Mouse (Mus musculus) sigmoid colon, adult 10 weeks (tissue): Measurements from ENCODE around the gene Ccdc170. TPM values are rescaled to one million over a fixed set of nuclear protein-coding genes. Genes with fewer than 3 reads are reported as not detected.

Experiments
- polyA plus RNA-seq: library from polyadenylated mRNA; stranded (reverse); fragments of 350-450 nt; fragmentation: Illumina TruSeq; extraction: RNeasy Lipid Tissue Mini Kit (QIAGEN cat#74804); gene quantifications from one replicate; pipeline ENCODE4 v1.2.3, GENCODE M21; 2014; ENCODE audit warnings: low read depth, low replicate concordance

The Ccdc170 gene
- 0.54 TPM for polyA plus RNA-seq

DNA sequence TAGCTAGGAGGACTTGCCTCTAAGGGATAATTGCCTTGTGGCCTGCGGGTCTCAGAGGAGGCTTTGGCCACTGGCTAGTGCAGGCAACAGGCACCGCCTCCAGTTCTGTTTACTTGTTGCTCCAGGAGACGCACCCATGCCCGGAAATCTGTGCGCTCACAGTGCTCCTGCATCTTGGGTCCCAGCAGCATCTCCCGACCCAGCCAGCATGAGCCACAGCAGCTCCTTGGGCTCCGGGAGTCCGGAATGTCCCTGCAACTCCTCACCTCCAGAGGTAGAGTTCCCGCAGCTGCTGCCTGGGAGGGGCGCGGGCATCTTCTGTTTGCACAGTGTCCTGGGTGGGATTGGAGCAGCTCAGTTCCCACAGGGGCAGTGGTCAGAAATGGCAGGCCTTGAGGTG, at the start of gene Ccdc170:
Gene Ccdc170, plus strand, starts transcription at position 148 of the 400 bp plus-strand sequence.

DNA sequence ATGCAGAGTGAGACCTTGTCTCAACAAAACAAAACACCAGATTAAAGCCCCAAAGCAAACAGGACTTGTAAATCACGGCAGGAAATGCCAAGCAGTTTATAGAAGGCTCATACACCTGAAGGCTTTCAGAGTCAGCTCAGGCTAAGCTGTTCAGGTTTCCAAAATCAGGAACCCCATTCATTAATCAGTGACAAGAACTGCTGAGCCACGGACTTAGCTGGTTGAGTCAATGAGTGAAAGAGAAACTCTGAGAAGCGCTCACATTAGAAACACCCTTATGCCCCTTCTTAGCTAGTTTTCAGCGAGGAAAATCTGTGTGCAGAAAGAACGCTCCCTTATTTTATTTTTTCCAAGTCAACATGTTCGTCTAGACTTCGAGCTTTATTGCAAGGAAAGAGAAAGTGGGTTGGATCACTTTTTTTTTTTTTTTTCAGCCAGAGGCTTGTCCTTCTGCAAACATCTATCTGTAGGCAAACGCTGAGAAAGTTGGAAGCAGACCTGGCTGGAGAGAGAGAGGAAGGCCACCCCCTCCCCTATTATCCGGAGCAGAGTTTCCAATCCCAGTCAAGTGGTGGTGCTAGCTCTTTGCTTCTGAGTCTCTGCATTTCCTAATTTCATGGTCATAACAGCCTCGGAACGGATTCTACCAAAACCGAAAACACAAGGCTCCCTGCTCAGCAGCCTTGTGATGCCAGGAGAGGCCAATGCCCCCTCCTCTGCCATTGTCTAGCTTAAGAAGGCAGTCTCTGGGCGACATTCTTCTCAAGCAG, 129.3 kb downstream of the Ccdc170 start, which contains the start of gene Esr1:
Gene Esr1, plus strand, starts transcription at position 208 of the 770 bp plus-strand sequence.

Other genes starting within 250 kb of the Ccdc170 start
- 9.1 TPM for gene Akap12, start 216.1 kb upstream of the Ccdc170 start, polyA plus RNA-seq
- 18.8 TPM for gene Zbtb2, start 94.4 kb upstream of the Ccdc170 start, polyA plus RNA-seq
- 84.4 TPM for gene Rmnd1, start 50.1 kb upstream of the Ccdc170 start, polyA plus RNA-seq
- gene Armt1, start 50.0 kb upstream of the Ccdc170 start, polyA plus RNA-seq: 51.3 TPM
- 6.7 TPM for gene Esr1, start 129.1 kb downstream of the Ccdc170 start, polyA plus RNA-seq